Mouse (Mus musculus): ENCODE data around the gene Lamtor2. TPM values are rescaled to one million over a fixed set of nuclear protein-coding genes. Genes with fewer than 3 reads are reported as not detected.

Lamtor2 gene
- polyA plus RNA-seq, 1 experiment from 2014 or later = 108 TPM

GRCm38 (mm10) chr3:88501366-88502030 lies 51.4 kb downstream of the Lamtor2 start:
- 56% methylated on average over 6 of the region's 6 CpGs for WGBS
- Histone ChIP-seq H3K4me2 (peak overlapping the region; percentile 87), H3K9me3 (replicated peaks) (no peaks in the 10 kb centered on the region), H3K4me3 (peak overlapping the region; percentile 68), H3K4me1 (replicated peaks) (peaks cover 46% of the 10 kb centered on the region), H3K36me3 (0 out of 2 replicates have a peak, but pooled peaks cover 4% of the 10 kb centered on the region), H3K27me3 (replicated peaks) (no peaks in the 10 kb centered on the region), H3K9ac (peak overlapping the region; percentile 88), H3K27ac (ENCODE audit: poor library complexity, severe bottlenecking) (peak overlapping the region; percentile 79)
- ATAC-seq (ENCODE audit: insufficient number of reproducible peaks, low FRiP score) = no peak

DNA sequence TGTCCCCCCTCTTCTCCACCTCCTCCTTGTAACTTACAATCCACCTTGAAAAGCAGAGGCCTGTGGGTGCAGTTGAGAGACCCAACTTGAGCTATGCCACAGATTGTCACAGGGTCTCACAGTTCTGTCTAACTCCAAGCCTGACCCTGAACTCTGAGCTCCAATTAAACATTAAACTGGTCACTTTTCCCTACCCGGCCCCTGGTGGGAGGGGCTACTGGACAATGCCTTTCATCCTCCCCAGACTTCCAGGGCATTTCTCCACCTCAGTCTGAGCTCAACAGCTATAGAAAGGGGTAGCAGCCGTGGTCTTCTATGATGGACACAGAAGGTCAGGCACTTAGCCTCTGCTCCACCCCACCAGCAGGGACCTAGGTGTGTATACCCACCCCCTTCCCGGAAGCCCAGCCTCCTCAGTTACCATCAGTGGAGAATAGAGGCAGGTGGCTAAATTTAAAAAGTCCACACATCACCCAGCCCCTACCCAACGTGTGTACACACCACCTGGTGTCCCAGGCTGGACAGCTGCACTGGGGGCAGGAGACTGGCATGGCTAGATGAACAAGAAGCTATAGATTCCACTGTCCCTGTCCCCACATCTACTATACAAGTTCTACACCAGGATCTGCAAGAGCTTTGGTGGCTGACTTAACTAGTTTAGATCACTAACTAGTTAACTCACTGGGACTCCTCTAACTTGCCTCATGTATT lies 52.1 kb downstream of the Lamtor2 start:
- peak overlapping the region; percentile 87 for H3K4me2 ChIP-seq
- H3K4me3 ChIP-seq = peak overlapping the region; percentile 68
- H3K27me3 ChIP-seq (replicated peaks) = no peaks in the 10 kb centered on the region
- H3K4me1 ChIP-seq (replicated peaks) = peaks cover 53% of the 10 kb centered on the region
- ATAC-seq (ENCODE audit: insufficient number of reproducible peaks, low FRiP score) = no peak
- H3K36me3 ChIP-seq = 0 out of 2 replicates have a peak, but pooled peaks cover 4% of the 10 kb centered on the region
- H3K9ac ChIP-seq = no peak overlapping the region; the same call in 1 of the 2 replicates
- 57% methylated on average over 4 of the region's 4 CpGs for whole genome bisulfite sequencing
- no peaks in the 10 kb centered on the region for H3K9me3 ChIP-seq (replicated peaks)
- H3K27ac ChIP-seq (ENCODE audit: poor library complexity, severe bottlenecking) = no peak overlapping the region; the same call in 1 of the 2 replicates

GRCm38 (mm10) chr3:88500087-88500486 lies 52.8 kb downstream of the Lamtor2 start:
- WGBS = 79% methylated on average over 7 of the region's 7 CpGs
- Histone ChIP-seq H3K27me3 (replicated peaks) (no peaks in the 10 kb centered on the region), H3K27ac (ENCODE audit: poor library complexity, severe bottlenecking) (no peak overlapping the region), H3K4me1 (replicated peaks) (peaks cover 61% of the 10 kb centered on the region), H3K9ac (no peak overlapping the region), H3K4me2 (0 out of 2 replicates have a peak overlapping the region, but pooled peaks have one; percentile 87), H3K36me3 (0 out of 2 replicates have a peak, but pooled peaks cover 4% of the 10 kb centered on the region), H3K9me3 (replicated peaks) (no peaks in the 10 kb centered on the region), H3K4me3 (no peak overlapping the region)
- ATAC-seq (ENCODE audit: insufficient number of reproducible peaks, low FRiP score) = no peak

MicroRNA genes within 50 kb of the gene (microRNA counts, 519-probe panel; counts per million panel counts)
- not detected for microRNA mmu-miR-1905

Small RNA genes within 50 kb of the gene (microRNA-seq; reads per million reads assigned to microRNA genes)
- gene Mir1905 = not detected

Other genes with a start within 250 kb of the Lamtor2 start
- 167 and 172 TPM in 2 replicates for gene Glmp, start 228.1 kb downstream of the Lamtor2 start, polyA plus RNA-seq (2016; fragmentation: Nextera tagmentation; extraction: Ambion mirVana)
- 1.4 and 1.9 TPM in 2 replicates for gene Tmem79, start 216.9 kb downstream of the Lamtor2 start, polyA plus RNA-seq (2016; fragmentation: Nextera tagmentation; extraction: Ambion mirVana)
- 53.9 and 57.5 TPM in 2 replicates for gene Smg5, start 216.8 kb downstream of the Lamtor2 start, polyA plus RNA-seq (2016; fragmentation: Nextera tagmentation; extraction: Ambion mirVana)
- gene Paqr6, start 188.5 kb downstream of the Lamtor2 start, polyA plus RNA-seq (2016; fragmentation: Nextera tagmentation; extraction: Ambion mirVana) = 3.6 and 4.3 TPM in 2 replicates
- 0.10 TPM in 1 of 2 replicates, not detected in the other for gene Bglap3, start 180.3 kb downstream of the Lamtor2 start, polyA plus RNA-seq (2016; fragmentation: Nextera tagmentation; extraction: Ambion mirVana)
- gene Bglap2, start 174.4 kb downstream of the Lamtor2 start, polyA plus RNA-seq (2016; fragmentation: Nextera tagmentation; extraction: Ambion mirVana) = not detected in 2 replicates
- gene Bglap, start 168.6 kb downstream of the Lamtor2 start, polyA plus RNA-seq (2016; fragmentation: Nextera tagmentation; extraction: Ambion mirVana) = not detected in 2 replicates
- 100 and 104 TPM in 2 replicates for gene Pmf1, start 142.7 kb downstream of the Lamtor2 start, polyA plus RNA-seq (2016; fragmentation: Nextera tagmentation; extraction: Ambion mirVana)
- gene Slc25a44, start 127.9 kb downstream of the Lamtor2 start, polyA plus RNA-seq (2016; fragmentation: Nextera tagmentation; extraction: Ambion mirVana) = 14.1 and 14.3 TPM in 2 replicates
- gene Sema4a, start 91.9 kb downstream of the Lamtor2 start, polyA plus RNA-seq (2016; fragmentation: Nextera tagmentation; extraction: Ambion mirVana) = 0.92 and 1.3 TPM in 2 replicates
- gene Lmna, start 43.1 kb downstream of the Lamtor2 start, polyA plus RNA-seq (2016; fragmentation: Nextera tagmentation; extraction: Ambion mirVana) = 108 and 113 TPM in 2 replicates
- 11.8 and 13.9 TPM in 2 replicates for gene Mex3a, start 20.7 kb downstream of the Lamtor2 start, polyA plus RNA-seq (2016; fragmentation: Nextera tagmentation; extraction: Ambion mirVana)
- 0.55 TPM in 1 of 2 replicates, not detected in the other for gene Rab25, start 4.8 kb downstream of the Lamtor2 start, polyA plus RNA-seq (2016; fragmentation: Nextera tagmentation; extraction: Ambion mirVana)
- gene Ubqln4, start 684 bp upstream of the Lamtor2 start, polyA plus RNA-seq (2016; fragmentation: Nextera tagmentation; extraction: Ambion mirVana) = 46.5 and 47.9 TPM in 2 replicates
- 181 and 185 TPM in 2 replicates for gene Ssr2, start 22.8 kb upstream of the Lamtor2 start, polyA plus RNA-seq (2016; fragmentation: Nextera tagmentation; extraction: Ambion mirVana)
- 84.5 and 91.8 TPM in 2 replicates for gene Arhgef2, start 52.9 kb upstream of the Lamtor2 start, polyA plus RNA-seq (2016; fragmentation: Nextera tagmentation; extraction: Ambion mirVana)
- not detected in 2 replicates for gene Rxfp4, start 100.1 kb upstream of the Lamtor2 start, polyA plus RNA-seq (2016; fragmentation: Nextera tagmentation; extraction: Ambion mirVana)
- gene Khdc4, start 132.7 kb upstream of the Lamtor2 start, polyA plus RNA-seq (2016; fragmentation: Nextera tagmentation; extraction: Ambion mirVana) = 75.3 and 75.6 TPM in 2 replicates
- 45.9 and 46.5 TPM in 2 replicates for gene Rit1, start 163.8 kb upstream of the Lamtor2 start, polyA plus RNA-seq (2016; fragmentation: Nextera tagmentation; extraction: Ambion mirVana)
- 18.4 and 20.0 TPM in 2 replicates for gene Syt11, start 222.1 kb upstream of the Lamtor2 start, polyA plus RNA-seq (2016; fragmentation: Nextera tagmentation; extraction: Ambion mirVana)